In genomic region chr7:80420586-80420985, GRCm38 (mm10) we compare ENCODE assay signal across 18 mouse cellular contexts. TPM values are rescaled to one million over a fixed set of nuclear protein-coding genes. Genes with fewer than 3 reads are reported as not detected.
DNase-seq lines count a peak whose midpoint lies in the region; TF ChIP-seq lines count a peak whose summit lies in the region.
"Had no signal": no experiment of that assay in that cellular context is flagged by ENCODE, and none has a peak within 500 bp of the region (broad histone marks: within the 10 kb centered on the region; RNA-seq: fewer than 3 reads in every experiment).

No protein-coding gene starts in this region.

- H3K4me3 ChIP-seq in brown adipose tissue, adult 24 weeks (ENCODE audit: insufficient read depth, low read depth, low read length), result no peak overlapping the region
- H3K4me3 ChIP-seq in thymus, adult 2 months (ENCODE audit: control insufficient read depth, insufficient read depth, low read length), result no peak overlapping the region
- H3K4me3 ChIP-seq: embryonic facial prominence, embryonic 10.5 days; forebrain, embryonic 15.5 days; heart, embryonic 10.5 days; layer of hippocampus, adult 2 months; midbrain, embryonic 12.5 days; neural tube, embryonic 15.5 days had no signal

- H3K4me1 ChIP-seq in brown adipose tissue, adult 24 weeks (ENCODE audit: control insufficient read depth, insufficient read depth, insufficient read length, low read length), result no peaks in the 10 kb centered on the region
- peaks cover 31% of the 10 kb centered on the region for H3K4me1 ChIP-seq in thymus, adult 2 months (replicated peaks; ENCODE audit: control insufficient read depth, insufficient read depth, low read length)
- H3K4me1 ChIP-seq: midbrain, embryonic 12.5 days had no signal

- peak; percentile 43 to 56 for DNase-seq in adrenal gland, postnatal 36 days
- DNase-seq in adrenal gland, postnatal 4 days (ENCODE audit: low spot score in 2 of 2), result no peak
- peak; percentile 50 for DNase-seq in kidney, postnatal 10 days
- no peak for DNase-seq in kidney, adult 8-10 months
- peak; percentile 62 for DNase-seq in 416B (ENCODE audit: low read depth)
- DNase-seq in thymus, adult 2 months, result no peak
- DNase-seq: cerebellum, adult 11 months; cerebellum, adult 9-11 months; lung, adult 18-20 months; lung, postnatal 14 days; right cerebral cortex, adult 18-20 months had no signal

- H3K36me3 ChIP-seq in thymus, adult 2 months (ENCODE audit: control insufficient read depth, insufficient read depth, low read length), result no peaks in the 10 kb centered on the region
- H3K36me3 ChIP-seq: embryonic facial prominence, embryonic 10.5 days; forebrain, embryonic 15.5 days; heart, embryonic 10.5 days; midbrain, embryonic 12.5 days; neural tube, embryonic 15.5 days had no signal

- no peaks in the 10 kb centered on the region for H3K27me3 ChIP-seq in thymus, adult 2 months (ENCODE audit: control insufficient read depth, insufficient read depth, low read length)
- H3K27me3 ChIP-seq: forebrain, embryonic 15.5 days; neural tube, embryonic 15.5 days had no signal

- no peak for TF ChIP-seq POLR2A in thymus, adult 2 months (IDR thresholded peaks at IDR 0.05; ENCODE audit: control insufficient read depth, extremely low read depth, insufficient read depth, low read length, poor library complexity)

- WGBS in thymus, adult 2 months, result 81% methylated on average over 4 of the region's 4 CpGs

- no peak for TF ChIP-seq CTCF in thymus, adult 2 months (IDR thresholded peaks at IDR 0.05; ENCODE audit: borderline replicate concordance, control insufficient read depth, extremely low read depth, insufficient read depth, low read length, poor library complexity)

- 0 out of 2 replicates have a peak overlapping the region, but pooled peaks have one; percentile 15 for H3K27ac ChIP-seq in brown adipose tissue, adult 24 weeks (replicated peaks; ENCODE audit: low read depth, low read length)
- H3K27ac ChIP-seq in thymus, adult 2 months (ENCODE audit: control insufficient read depth, insufficient read depth, low read length), result no peak overlapping the region
- H3K27ac ChIP-seq: embryonic facial prominence, embryonic 10.5 days; forebrain, embryonic 15.5 days; heart, embryonic 10.5 days; layer of hippocampus, adult 2 months; midbrain, embryonic 12.5 days; neural tube, embryonic 15.5 days had no signal

RNA-seq across cellular contexts. Expression of gene Furin, which starts 15.3 kb away (rescaled TPM):
- 100 to 1,000 TPM; 155 to 170 TPM for total RNA-seq in adrenal gland, postnatal 36 days (2021)
- 100 to 1,000 TPM; 137 to 140 TPM for total RNA-seq in adrenal gland, postnatal 4 days (2021)
- polyA plus RNA-seq in brown adipose tissue, adult 24 weeks (2012; ENCODE audit: insufficient read depth, insufficient read length, missing spikeins), result 46.7 and 50.2 TPM in 2 replicates
- 56.4 and 62.9 TPM in 2 replicates for polyA plus RNA-seq in thymus, adult 2 months (2012; rRNA removed)

RNA-seq across cellular contexts. Expression of gene Fes, which starts 32.8 kb away (rescaled TPM):
- total RNA-seq in adrenal gland, postnatal 36 days (2021), result 10 to 100 TPM in 1 of 2 experiments, 1 to 10 TPM in 1; 7.5 to 11.4 TPM
- 10 to 100 TPM; 19.3 to 21.1 TPM for total RNA-seq in adrenal gland, postnatal 4 days (2021)
- polyA plus RNA-seq in brown adipose tissue, adult 24 weeks (2012; ENCODE audit: insufficient read depth, insufficient read length, missing spikeins), result 5.6 and 5.8 TPM in 2 replicates
- 21.6 and 27.3 TPM in 2 replicates for polyA plus RNA-seq in thymus, adult 2 months (2012; rRNA removed)

RNA-seq across cellular contexts. Expression of gene Man2a2, which starts 49.4 kb away (rescaled TPM):
- 10 to 100 TPM; 81.4 to 94.8 TPM for total RNA-seq in adrenal gland, postnatal 36 days (2021)
- 100 to 1,000 TPM; 106 to 111 TPM for total RNA-seq in adrenal gland, postnatal 4 days (2021)
- polyA plus RNA-seq in brown adipose tissue, adult 24 weeks (2012; ENCODE audit: insufficient read depth, insufficient read length, missing spikeins), result 56.3 and 65.8 TPM in 2 replicates
- 188 and 213 TPM in 2 replicates for polyA plus RNA-seq in thymus, adult 2 months (2012; rRNA removed)

Comparison
In these comparisons a context has a peak if more than half of its experiments do, and no peak if none do; other contexts are left out.
1. DNase-seq: peak in adrenal gland, postnatal 36 days (2 of 2), kidney, postnatal 10 days (single experiment) and 416B (single experiment); none in adrenal gland, postnatal 4 days (0 of 2), kidney, adult 8-10 months (0 of 2) and thymus, adult 2 months (single experiment).